Mouse (Mus musculus): Measurements from ENCODE around the gene Nlk. TPM values are rescaled to one million over a fixed set of nuclear protein-coding genes. Genes with fewer than 3 reads are reported as not detected.

Gene Nlk
- polyA plus RNA-seq, 1 experiment from 2014 or later: 15.9 TPM

DNA sequence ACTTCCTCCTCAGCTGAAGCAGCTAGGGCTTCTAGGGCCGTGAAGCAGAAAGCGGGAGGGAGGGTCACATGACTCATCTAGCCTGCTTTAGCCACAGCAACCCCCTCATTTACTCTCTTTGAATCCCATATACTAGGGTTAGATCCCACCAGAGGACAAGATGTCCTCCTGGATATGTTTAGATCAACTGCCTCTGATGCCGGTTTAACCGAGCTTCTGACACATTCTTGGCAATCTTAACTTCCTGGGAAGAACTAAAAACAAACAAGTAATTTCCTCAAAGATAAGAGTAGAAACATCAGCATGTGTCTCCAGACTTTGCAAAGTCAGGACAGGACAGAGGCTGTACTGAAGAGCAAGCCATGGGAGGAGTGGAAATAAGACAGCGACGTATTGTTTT lies 130.4 kb downstream of the Nlk start:
- Histone ChIP-seq H3K27ac (ENCODE audit: low read length) (peak overlapping the region; percentile 85), H3K4me2 (replicated peaks; ENCODE audit: low read depth, low read length) (no peak overlapping the region), H3K27me3 (replicated peaks; ENCODE audit: insufficient read depth, low read length) (no peaks in the 10 kb centered on the region), H3K36me3 (ENCODE audit: insufficient read depth, low read length) (no peaks in the 10 kb centered on the region; the same call in 1 of the 2 replicates), H3K4me1 (ENCODE audit: insufficient read depth, low read depth, low read length) (peaks cover 6% of the 10 kb centered on the region; the same call in 1 of the 2 replicates), H3K9ac (replicated peaks; ENCODE audit: low read depth) (no peak overlapping the region), H3K9me3 (ENCODE audit: low read length) (no peaks in the 10 kb centered on the region), H3K4me3 (ENCODE audit: low read depth, low read length) (no peak overlapping the region)
- peak; percentile 96 for ATAC-seq
- peak; percentile 95 for DNase-seq (ENCODE audit: low spot score)
- 24% methylated on average over 6 of the region's 6 CpGs for WGBS
- TF ChIP-seq EP300 (IDR thresholded peaks at IDR 0.05) (peak; percentile 100), CTCF (IDR thresholded peaks at IDR 0.05) (no peak)

DNA sequence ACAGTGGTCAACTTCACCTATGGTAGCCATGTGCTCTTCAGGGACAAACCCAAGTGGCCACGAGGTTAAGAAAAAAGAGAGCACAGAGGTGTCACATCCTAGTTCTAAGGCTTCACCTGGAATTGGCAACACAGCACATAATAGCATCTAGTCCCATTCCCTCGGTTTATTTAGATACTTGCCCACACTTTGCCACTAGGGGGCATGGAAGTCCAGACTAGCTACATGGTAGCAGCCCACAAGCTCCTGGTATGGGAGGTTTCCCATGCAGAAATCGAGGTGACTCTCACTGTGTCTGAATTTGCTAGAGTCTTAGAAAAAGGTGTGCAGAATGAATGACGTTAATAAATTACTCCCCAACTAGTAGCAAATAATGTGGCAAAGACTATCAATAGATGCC lies 136.7 kb downstream of the Nlk start:
- TF ChIP-seq EP300 (IDR thresholded peaks at IDR 0.05): no peak
- peak; percentile 93 for TF ChIP-seq CTCF (IDR thresholded peaks at IDR 0.05)
- DNase-seq (ENCODE audit: low spot score) (peak; percentile 86), ATAC-seq (peak; percentile 74)

DNA sequence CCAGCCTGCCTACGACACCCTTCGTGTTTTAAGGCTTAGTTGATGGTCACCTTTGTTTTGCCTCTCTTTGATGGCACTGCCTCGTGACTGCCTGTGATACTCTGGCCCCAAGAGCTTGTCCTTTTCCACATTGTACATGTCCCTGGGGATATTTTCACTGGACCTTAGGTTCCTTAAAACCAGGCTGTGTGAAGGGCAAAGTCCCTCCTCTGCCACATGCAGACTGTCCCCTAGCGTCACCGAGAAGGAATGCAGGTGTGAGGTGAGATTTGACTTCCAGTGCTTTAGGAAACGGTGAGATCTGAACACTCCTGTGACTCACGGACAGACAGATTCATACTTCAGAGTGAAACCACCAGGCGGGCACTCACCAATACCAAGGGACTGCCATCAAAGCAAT lies 139.9 kb downstream of the Nlk start:
- Histone ChIP-seq H3K9me3 (ENCODE audit: low read length) (no peaks in the 10 kb centered on the region), H3K4me1 (ENCODE audit: insufficient read depth, low read depth, low read length) (no peaks in the 10 kb centered on the region), H3K27ac (ENCODE audit: low read length) (no peak overlapping the region), H3K27me3 (replicated peaks; ENCODE audit: insufficient read depth, low read length) (no peaks in the 10 kb centered on the region), H3K9ac (replicated peaks; ENCODE audit: low read depth) (no peak overlapping the region), H3K4me2 (replicated peaks; ENCODE audit: low read depth, low read length) (no peak overlapping the region), H3K36me3 (ENCODE audit: insufficient read depth, low read length) (no peaks in the 10 kb centered on the region), H3K4me3 (ENCODE audit: low read depth, low read length) (no peak overlapping the region)
- ATAC-seq (no peak; the same call in 1 of the 2 replicates), DNase-seq (ENCODE audit: low spot score) (no peak)
- TF ChIP-seq EP300 (IDR thresholded peaks at IDR 0.05) (no peak), CTCF (IDR thresholded peaks at IDR 0.05) (peak; percentile 71)
- WGBS: 49% methylated on average over 8 of the region's 8 CpGs

More for the DNA sequence above, 136.7 kb downstream of the Nlk start:
- Histone ChIP-seq H3K4me2 (replicated peaks; ENCODE audit: low read depth, low read length) (no peak overlapping the region), H3K4me1 (ENCODE audit: insufficient read depth, low read depth, low read length) (no peaks in the 10 kb centered on the region), H3K9ac (replicated peaks; ENCODE audit: low read depth) (no peak overlapping the region), H3K36me3 (ENCODE audit: insufficient read depth, low read length) (no peaks in the 10 kb centered on the region), H3K27me3 (replicated peaks; ENCODE audit: insufficient read depth, low read length) (no peaks in the 10 kb centered on the region), H3K4me3 (ENCODE audit: low read depth, low read length) (no peak overlapping the region), H3K27ac (ENCODE audit: low read length) (no peak overlapping the region), H3K9me3 (ENCODE audit: low read length) (no peaks in the 10 kb centered on the region)
- WGBS: 9% methylated on average over 4 of the region's 4 CpGs

DNA sequence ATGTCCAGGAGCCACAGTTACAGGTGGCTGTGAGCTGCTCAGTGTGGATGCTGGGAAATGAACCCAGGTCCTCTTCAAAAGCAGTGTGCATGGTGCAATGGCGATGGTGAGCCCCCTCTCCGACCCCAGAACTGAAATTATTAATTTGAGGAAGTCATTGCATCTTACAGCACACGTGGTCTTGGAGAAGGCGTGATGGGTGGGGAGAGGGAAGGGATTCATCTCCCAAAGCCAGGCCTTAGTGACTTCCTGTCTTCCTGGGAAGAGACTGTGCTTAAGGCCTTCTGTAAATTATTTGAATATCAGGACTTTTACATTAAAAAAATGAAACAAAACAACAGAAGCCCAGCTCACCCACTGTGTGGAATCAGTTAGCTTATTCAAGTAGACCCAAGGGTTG lies 141.1 kb downstream of the Nlk start:
- Histone ChIP-seq H3K4me2 (replicated peaks; ENCODE audit: low read depth, low read length) (no peak overlapping the region), H3K9me3 (ENCODE audit: low read length) (no peaks in the 10 kb centered on the region), H3K36me3 (ENCODE audit: insufficient read depth, low read length) (no peaks in the 10 kb centered on the region), H3K27ac (ENCODE audit: low read length) (no peak overlapping the region), H3K4me1 (ENCODE audit: insufficient read depth, low read depth, low read length) (no peaks in the 10 kb centered on the region), H3K27me3 (replicated peaks; ENCODE audit: insufficient read depth, low read length) (no peaks in the 10 kb centered on the region), H3K4me3 (ENCODE audit: low read depth, low read length) (no peak overlapping the region), H3K9ac (replicated peaks; ENCODE audit: low read depth) (no peak overlapping the region)
- WGBS: 58% methylated on average over 4 of the region's 4 CpGs
- TF ChIP-seq CTCF (IDR thresholded peaks at IDR 0.05): no peak
- TF ChIP-seq EP300 (IDR thresholded peaks at IDR 0.05): no peak
- no peak for DNase-seq (ENCODE audit: low spot score)
- ATAC-seq: no peak

DNA sequence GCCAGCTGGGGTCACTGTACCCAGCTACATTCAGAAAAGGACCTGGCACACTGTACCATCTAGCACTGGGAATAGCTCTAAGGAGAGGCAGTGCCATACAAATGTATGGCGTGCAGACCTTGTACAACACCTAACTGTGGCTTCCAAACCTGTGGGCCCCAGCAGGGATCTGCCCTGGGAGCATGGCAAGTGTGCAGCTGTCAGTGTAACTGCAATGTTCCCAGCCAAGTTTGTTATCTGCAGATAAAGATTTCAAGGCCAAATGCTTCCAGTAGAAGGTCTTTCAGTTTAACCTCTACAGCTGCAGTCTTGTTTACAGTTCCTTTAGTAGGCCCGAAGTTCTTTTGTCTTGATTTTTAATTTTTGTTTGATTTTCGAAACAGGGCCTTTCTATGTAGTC lies 141.6 kb downstream of the Nlk start:
- no peak overlapping the region for H3K4me3 ChIP-seq (ENCODE audit: low read depth, low read length)
- no peak overlapping the region for H3K9ac ChIP-seq (replicated peaks; ENCODE audit: low read depth)
- TF ChIP-seq CTCF (IDR thresholded peaks at IDR 0.05) (no peak), EP300 (IDR thresholded peaks at IDR 0.05) (no peak)
- no peaks in the 10 kb centered on the region for H3K9me3 ChIP-seq (ENCODE audit: low read length)
- no peak for ATAC-seq
- 62% methylated on average over 3 of the region's 3 CpGs for WGBS
- no peak overlapping the region for H3K27ac ChIP-seq (ENCODE audit: low read length)
- no peak for DNase-seq (ENCODE audit: low spot score)
- H3K36me3 ChIP-seq (ENCODE audit: insufficient read depth, low read length): no peaks in the 10 kb centered on the region
- H3K27me3 ChIP-seq (replicated peaks; ENCODE audit: insufficient read depth, low read length): no peaks in the 10 kb centered on the region
- no peak overlapping the region for H3K4me2 ChIP-seq (replicated peaks; ENCODE audit: low read depth, low read length)
- no peaks in the 10 kb centered on the region for H3K4me1 ChIP-seq (ENCODE audit: insufficient read depth, low read depth, low read length)

DNA sequence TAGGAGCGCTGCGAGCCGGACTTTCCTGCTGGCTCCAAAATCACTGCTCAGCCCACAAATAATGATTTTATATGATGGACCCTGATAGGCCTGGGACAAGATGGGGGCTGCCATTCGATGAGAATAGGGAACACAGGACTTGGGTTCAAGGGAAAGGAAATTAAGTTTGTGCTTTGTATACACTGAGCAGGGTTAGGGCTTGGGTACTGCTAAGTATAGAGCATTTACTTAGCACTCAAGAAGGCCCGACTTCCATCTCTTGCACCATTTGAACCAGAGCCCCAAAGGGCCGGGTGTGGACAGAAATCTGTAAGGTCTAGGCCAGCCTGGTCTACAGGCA lies 146.1 kb downstream of the Nlk start:
- Histone ChIP-seq H3K4me2 (replicated peaks; ENCODE audit: low read depth, low read length) (peak overlapping the region; percentile 75), H3K27me3 (replicated peaks; ENCODE audit: insufficient read depth, low read length) (no peaks in the 10 kb centered on the region), H3K27ac (ENCODE audit: low read length) (no peak overlapping the region), H3K4me1 (ENCODE audit: insufficient read depth, low read depth, low read length) (peaks cover 2% of the 10 kb centered on the region; the same call in 1 of the 2 replicates), H3K9ac (replicated peaks; ENCODE audit: low read depth) (no peak overlapping the region), H3K36me3 (ENCODE audit: insufficient read depth, low read length) (no peaks in the 10 kb centered on the region), H3K9me3 (ENCODE audit: low read length) (no peaks in the 10 kb centered on the region), H3K4me3 (ENCODE audit: low read depth, low read length) (peak overlapping the region; percentile 57; the same call in 1 of the 2 replicates)
- DNase-seq (ENCODE audit: low spot score) (no peak), ATAC-seq (0 out of 2 replicates have a peak, but pooled peaks have one; percentile 1)
- TF ChIP-seq EP300 (IDR thresholded peaks at IDR 0.05) (no peak), CTCF (IDR thresholded peaks at IDR 0.05) (no peak)
- WGBS: 30% methylated on average over 6 of the region's 6 CpGs
